In the genomic region with DNA sequence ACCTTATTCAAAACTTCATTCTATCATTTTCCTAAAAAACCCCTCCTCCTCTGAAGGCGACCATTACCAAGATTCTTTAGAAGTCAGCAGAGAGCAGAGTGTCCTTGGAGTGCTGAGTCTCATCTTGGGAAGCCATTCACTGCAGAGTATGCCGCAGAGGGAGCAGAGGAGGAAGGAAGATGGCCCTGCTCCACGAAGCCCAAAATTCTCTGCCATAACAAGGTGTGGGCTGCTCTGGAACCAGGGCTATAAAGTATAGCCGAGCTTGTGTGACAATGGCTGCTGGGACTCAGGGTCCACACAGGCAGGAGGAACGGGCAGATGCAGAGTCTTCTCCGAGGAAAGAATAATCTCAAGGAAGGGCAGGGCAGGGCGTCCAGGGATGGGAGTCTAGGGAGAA, we compare ENCODE assay signal across 16 mouse cellular contexts.
"Had no signal": no experiment of that assay in that cellular context is flagged by ENCODE, and none has a peak within 500 bp of the region (broad histone marks: within the 10 kb centered on the region; RNA-seq: fewer than 3 reads in every experiment).

No protein-coding gene starts in this region.

- DNase-seq: kidney, postnatal 25 days; liver, embryonic 13.5 days; lung, embryonic 14.5 days; right cerebral cortex, adult 18-20 months; right cerebral cortex, postnatal 14 days; right cerebral cortex, postnatal 4 days; thymus, adult 2 months; thymus, postnatal 14 days; thymus, postnatal 4 days had no signal

- H3K4me3 ChIP-seq: liver, embryonic 13.5 days; midbrain, embryonic 12.5 days; midbrain, embryonic 15.5 days; neural tube, embryonic 12.5 days; neural tube, embryonic 15.5 days had no signal

- H3K27ac ChIP-seq: kidney, postnatal 0 days; liver, embryonic 13.5 days; macrophage; midbrain, embryonic 12.5 days; midbrain, embryonic 15.5 days; neural tube, embryonic 12.5 days; neural tube, embryonic 15.5 days; stomach, postnatal 0 days had no signal

- H3K4me1 ChIP-seq: midbrain, embryonic 15.5 days had no signal
